Mouse (Mus musculus) lung, adult 18-20 months (tissue): ENCODE measurements around the gene Tia1.

Experiments
- DNase-seq, 2 experiments: peaks; one replicate each; pipeline ENCODE4 v3.0.0; 2022; ENCODE audit warnings: mixed read lengths in 2 of 2

Tia1 gene

DNA sequence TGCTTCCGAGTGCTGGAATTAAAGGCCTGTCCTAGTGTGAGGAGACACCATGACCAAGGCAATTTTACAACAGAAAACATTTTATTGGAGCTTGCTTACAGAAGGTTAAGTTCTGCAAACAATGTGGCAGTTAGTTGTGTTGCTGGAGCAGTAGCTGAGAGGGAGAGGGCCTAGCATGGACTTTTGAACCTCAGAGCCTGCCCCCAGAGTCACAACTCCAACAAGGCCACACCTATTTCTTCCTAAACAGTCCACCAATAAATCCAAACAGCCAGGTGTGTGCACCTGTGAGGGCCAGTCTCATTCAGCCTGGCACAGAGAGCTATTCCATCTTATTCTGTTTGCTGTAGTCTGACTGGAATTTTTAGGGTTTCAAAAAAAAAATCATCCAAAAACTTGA, 29.7 kb downstream of the Tia1 start:
- no peak for DNase-seq

DNA sequence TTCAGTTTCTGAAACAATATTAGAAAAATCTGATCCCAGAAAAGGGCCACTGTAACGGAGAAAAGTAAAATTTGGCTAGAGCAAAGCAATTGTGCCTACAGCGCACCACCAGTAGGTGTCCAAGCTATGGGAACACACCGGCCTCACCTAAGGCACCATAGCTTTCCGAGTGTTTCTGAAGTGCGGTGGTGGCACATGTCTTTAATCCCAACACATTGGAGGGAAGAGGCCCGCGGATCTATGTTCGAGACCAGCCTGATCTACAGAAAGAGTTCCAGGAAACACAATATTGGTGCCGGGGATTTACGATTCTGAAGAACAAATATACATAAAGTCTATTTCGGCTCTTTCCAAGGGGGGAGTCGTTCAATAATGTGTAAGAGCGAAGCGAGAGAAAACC, 33.7 kb downstream of the Tia1 start:
- DNase-seq = peak; percentile 63 to 64

DNA sequence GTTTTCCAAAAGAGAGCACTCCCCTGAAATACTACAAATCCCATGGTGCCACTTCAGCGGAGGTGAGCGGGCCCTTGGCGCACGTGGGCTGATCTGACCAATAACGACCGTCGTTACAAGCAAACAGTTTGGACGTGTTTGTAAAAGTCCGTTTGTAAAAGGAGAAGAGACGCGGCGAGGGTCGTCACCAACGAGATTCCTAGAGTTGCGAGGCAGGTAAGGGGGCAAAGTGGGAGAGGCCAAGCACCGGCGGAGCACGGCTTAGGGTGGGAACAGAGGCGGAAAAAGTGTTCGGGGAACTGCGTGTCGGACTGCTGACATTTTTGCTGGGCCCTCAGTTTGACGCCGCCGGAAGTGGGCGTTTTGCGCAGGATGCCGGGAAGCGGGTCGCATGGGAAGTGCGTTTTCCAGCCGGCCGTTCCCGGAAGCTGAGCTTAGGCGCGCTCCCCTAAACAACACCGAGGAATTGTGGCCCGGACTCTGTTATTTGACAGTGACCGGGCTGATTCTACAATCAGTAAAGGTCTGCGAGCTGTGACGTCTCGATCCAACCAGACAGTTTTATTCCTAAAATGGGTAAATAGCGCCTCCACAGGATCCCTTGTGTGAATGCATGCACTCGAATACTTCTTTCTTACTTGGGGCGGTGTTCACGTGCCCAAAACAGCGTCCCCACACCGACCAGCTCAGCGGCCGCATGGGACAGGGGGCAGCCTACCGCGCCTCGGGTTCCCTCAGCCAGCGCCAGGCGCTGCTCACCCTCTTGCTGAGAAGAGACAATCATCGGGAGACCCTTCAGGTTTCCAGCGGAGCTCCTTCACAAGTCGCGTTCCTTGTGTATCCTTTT, 34.5 kb downstream of the Tia1 start, which contains the start of gene C87436:
Gene C87436, plus strand, starts transcription at position 103 of the 847 bp plus-strand sequence.
- peak; percentile 94 to 95 for DNase-seq

DNA sequence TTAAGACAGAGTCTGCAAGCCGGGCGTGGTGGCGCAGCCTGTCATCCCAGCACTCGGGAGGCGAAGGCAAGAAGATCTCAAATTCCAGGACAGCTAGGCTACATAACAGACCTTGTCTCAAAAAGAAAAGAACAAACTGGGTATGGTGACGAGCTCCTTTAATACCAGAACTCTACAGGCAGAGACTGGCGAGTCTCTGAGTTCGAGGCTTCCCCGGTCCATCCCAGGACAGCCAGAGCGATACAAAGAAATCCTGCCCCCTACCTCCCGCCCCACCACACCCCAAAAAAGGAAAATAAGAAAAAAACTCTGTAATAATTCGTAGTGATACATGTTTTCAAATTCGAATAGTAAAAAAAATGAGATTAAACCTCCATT, 35.1 kb downstream of the Tia1 start:
- no peak for DNase-seq

DNA sequence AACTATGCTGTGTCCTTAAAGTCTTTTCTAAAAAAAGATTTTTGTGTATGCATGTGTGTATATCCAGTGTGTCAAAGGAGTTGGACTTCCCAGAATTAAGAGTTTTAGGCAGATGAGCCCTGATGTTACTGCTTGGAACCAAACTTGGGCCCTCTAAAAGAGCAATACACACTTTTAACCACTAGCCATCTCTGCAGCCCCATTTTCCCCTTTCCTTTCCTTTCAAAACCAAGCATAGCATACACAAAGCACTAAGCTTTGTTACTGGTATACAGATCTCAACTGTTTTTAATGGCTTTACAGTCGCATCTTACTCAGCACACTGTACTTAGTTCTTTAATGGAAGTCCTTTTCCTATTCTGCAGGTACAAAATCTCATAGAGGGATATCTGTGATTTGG, 35.5 kb downstream of the Tia1 start:
- DNase-seq = no peak

DNA sequence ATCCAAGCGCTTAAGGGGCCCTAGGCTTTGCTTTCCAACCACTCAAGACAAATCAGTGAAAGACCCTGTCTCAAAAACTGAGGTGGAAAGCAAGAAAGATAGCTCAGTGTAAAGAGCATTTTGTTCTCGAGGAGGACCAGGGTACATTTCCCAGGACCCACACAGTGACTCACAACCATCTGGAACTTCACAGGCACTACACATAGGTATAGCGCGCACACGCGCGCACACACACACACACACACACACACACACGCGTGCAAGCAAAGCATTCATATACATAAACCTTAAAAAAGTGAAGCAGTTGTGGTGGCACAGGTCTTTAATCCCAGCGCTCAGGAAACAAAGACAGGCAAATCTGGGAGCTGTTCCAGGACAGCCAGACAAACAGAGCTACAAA, 37.6 kb downstream of the Tia1 start:
- DNase-seq = no peak

DNA sequence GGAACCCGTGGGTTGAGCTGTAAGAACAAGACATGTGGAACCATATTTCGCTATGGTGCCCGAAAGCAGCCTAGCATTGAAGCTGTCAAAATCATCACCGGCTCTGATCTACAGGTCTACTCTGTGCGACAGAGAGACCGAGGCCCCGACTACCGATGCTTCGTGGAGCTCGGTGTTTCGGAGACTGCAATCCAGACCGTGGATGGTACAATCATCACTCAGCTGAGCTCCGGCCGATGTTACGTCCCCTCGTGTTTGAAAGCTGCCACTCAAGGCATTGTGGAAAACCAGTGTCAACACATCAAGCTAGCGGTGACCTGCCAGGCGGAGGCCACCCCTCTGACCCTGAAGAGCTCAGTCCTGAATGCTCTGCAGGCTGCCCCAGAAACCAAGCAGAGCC, 41.5 kb downstream of the Tia1 start:
- no peak for DNase-seq

DNA sequence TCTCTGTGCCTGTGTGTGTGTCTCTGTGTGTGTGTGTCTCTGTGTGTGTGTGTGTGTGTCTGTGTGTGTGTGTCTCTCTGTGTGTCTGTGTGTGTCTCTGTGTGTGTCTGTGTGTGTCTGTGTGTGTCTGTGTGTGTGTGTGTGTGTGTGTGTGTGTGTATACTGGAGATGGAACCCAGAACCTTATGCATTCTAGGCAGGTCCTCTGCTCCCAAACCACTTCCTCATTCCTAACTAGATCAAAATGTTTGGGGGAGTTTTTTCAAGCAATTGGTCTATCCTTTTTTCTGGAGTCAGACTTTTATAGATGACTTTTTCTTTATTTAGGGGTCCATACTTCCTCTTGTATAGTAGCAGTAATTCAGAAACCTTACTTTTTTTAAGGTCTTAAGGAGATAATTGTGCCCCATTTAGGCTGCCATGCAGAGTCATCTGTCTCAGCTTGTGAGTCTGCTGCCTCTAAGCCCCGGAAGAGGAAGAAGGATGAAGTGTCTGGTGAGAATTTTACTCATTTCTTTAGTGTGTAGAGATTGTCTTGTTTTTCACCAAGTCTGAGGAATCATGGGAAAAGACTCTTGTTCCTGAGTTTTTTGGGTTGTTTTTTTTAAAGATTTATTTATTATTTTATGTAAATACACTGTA, 43.0 kb downstream of the Tia1 start:
- DNase-seq = no peak

DNA sequence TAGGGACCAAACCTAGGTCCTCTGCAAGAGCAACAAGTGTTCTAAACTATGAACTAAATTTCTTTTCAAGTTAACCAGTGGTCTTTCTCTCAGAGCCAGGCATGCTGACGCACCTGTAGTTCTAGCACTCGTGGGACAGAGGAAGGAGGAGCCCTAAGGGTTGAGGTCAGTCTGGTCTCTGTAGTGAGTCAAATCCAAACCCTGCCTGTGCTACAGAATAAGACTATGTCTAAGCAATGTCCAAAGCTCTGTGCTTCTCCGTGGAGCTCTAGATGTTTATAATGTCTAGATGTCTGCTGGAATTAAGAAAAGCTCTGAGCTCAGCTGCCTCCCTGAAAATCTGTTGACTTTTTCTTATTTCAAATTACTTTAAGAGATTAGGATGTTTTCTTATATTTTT, 52.7 kb downstream of the Tia1 start:
- DNase-seq = no peak

DNA sequence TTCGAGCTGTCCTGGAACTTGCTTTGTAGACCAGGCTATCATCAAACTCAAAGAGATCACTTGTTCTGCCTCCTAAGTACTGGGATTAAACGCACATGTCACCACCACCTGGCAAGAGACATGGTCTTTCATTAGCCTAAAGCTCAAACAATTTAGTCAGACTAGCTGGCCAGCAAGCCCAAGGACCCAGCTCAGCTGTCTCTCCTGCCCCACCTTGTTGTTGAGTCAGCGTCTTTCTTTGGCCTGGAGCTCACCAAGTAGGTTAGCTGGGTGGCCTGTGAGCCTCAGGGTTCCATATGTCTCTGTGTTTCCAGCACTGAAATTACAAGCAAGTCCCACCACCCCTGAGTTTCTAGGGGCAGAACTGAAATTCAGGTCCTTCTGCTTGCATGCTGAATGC, 59.1 kb downstream of the Tia1 start:
- DNase-seq = no peak

DNA sequence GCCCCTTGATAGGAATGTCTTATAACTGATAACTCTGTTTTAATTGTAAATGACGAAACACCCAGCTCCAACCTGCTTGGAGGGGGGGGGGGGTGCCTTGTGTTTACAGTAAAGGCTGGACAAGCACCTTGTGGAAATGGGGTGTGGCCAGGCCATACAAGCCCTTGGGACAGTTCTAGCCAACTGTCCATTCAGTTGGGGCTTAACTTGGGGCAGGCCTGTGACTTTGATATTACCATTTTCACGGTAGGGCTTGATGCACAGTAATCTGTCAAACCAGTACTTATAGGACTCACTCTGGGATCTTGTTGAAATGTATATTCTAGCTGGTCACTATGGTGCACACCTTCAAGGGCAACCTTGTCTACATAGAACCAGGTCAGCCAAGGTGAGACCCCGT, 67.3 kb downstream of the Tia1 start:
- DNase-seq = no peak

DNA sequence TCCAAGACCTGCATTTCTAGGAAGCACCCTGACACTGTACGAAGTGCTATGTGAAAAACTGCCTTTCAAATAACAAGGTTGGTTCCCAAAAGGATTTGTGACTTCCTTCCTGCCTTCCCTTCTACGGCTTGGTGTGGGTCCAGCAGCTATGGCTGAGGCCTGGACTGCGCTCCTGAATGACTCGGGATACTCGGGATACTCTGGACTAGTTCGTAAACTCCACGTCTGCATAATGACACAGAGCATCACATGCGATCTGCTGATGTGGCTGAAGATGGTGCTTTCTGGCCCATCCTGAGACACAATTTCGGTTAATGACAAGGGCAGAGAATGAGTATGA, 67.7 kb downstream of the Tia1 start:
- no peak for DNase-seq

DNA sequence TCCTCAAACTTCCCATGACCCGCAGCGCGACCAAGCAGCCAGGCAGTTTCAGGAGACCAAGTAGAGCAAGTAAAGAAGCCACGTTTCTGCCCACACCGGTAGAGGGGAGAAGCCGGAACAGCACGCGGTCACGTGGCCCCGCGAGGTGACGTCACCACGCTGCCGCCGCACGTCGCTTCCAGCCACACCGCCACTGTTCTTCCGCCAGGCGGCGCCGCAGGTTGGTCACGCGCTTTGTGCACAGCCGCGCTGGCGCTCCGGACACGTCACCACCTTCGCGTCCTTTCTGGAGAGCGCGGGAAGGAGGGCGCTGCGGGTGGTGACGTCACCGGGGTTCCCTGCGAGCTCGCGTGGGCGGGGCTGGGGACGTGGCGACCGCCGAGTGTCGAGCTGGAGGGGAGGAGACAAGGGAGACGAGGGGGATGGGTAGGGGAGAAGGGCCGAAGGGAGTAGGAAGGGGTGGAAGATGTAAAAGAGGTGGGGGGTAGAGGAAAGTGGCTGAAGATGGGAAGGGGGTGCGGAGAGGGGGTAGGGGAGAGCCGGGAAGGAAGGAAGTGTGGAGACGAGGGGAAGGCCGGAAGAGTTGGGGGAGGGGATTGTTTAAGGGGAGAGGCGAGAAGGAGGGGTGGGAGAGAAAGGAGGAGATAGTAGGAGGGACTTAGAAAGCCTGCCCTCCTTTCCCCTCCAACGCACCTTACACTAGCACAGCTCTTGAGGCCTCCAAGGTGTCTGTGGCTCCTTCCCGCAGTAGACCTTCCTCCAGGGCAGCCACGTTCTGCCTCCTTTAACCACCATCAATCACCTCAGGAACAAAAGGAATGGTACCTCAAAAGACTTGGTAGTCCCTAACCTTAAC, 68.3 kb downstream of the Tia1 start:
- peak; percentile 99 for DNase-seq

DNA sequence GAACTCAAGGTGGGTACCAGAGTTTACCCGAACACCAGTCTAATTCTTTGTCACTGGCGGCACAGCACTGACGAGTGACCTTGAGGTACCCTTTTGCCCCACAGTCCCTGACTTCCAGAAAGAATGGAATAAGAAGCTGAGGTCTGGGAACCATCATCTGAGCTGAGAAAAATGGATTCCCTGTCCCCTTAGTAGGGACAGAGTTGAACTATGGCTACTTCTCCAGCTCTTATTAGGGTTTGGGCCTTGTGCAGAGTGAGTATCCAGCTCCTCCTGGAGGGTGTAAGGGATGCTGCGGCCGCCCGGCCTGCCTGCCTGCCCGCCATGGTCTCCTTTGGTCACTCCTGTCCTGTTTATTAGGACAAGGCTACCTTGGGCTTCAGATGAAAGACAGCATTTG, 69.1 kb downstream of the Tia1 start:
- DNase-seq = no peak

DNA sequence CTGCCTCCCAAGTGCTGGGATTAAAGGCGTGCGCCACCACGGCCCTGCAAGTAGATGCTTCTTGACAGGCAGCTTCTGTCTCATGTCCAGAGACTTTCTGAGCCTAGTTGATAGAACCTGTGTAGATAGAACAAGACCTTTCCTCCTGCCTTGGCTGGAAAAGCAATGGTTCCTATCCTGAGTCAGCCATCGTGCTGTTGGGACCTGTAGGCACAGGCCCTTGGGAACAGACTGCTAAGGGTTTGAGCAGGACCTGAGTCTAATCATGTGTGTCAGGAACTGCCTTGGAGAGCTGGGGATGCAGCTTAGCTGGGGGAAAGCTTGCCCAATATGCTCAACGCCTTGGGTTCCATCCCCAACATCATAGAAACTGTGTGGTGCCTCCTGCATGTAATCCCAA, 70.1 kb downstream of the Tia1 start:
- no peak for DNase-seq

DNA sequence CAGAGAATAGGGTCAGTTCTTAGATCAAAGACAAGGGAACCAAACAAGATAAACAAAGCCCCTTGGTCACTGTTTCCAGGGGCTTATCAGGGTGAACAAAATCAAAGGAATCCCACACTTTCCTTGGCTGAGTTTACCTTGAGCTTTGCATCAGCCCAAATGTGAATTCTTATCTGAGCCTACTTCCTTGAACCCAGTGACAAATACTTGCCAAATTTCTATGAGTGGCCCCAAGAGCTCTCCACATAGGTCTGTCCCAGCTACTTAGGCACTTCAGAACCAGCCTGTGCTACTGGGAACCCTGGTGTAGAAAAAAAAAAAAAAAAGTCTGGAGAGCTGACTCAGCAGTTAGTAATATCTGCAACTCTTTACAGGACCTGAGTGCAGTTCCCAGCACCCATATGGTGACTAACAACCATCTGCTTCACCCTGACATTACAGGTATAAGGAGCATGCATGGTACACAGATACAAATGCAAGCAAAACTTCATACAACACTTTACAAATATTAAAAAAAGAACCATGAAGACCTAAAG, 70.7 kb downstream of the Tia1 start:
- DNase-seq = peak in 1 of 2 experiments; percentile 52

DNA sequence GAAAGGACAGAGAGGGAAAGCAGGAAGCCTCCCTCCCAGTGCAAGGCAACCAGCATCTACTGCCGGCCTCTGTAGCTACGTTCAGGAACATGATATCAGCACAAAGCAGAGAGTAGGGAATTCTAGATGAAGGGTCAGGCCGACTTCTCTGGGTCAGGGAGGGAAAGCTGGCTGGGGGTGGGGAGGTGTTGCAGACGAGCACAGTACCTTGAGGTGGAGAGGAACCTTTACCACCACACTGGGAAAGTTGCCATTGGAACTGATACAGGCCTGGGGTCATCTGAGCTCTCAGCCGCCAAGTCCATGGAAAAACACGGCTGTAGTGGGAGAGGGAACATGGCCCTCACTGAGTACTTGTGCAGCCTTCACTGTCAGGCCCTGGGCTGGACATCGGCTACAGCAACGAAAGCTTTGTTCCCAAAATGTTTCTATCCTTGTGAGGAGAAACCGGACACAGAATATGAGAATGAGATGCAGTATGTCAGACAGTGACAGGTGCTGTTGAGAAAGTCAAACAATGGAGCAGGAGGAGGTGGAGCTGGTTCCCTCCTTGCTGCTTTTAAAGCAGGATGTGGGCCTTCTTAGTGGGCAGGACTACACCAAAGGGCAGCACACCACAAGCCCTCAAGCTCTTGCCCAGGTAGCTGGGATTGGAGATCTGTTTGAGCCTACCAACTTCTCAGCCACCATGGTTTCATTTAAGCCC, 71.6 kb downstream of the Tia1 start:
- DNase-seq = no peak

DNA sequence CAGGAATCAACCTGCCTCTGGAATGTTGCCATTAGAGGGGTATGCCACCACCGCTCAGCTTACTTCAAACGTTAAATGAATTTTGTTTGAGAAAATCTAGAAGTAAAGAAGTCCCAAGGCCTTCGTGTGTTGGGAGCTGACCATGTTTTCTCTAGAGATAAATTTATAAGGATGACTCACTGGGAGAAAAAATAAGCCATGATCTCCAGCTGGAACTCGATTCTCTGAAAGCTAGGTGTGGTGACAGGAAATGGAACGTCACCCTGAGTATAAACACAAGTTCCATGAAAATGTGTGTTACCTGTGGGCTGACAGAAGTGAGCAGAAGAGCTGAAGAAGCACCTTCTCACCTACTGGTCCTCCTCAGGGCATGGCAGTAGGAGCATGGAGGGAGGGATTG, 72.9 kb downstream of the Tia1 start:
- DNase-seq = no peak

DNA sequence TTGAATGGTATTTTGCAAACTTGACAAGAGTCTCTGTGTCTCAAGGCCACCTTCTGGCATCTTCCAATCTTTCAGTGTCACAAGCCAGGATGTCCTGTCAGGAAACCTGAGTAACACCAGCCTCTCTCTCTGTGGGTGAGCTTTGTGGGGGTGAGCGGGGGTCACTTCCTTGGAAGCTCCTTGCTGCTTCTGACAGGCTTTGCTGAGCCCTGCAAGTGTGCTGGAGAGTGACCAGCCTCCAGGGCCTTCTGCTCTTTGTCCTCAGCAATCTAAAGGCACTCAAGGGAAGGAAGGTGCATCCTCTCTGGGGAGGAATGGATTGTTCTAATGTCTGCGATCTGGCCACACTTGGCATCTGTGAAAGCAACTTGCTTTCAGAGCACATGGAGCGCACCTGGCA, 75.3 kb downstream of the Tia1 start:
- DNase-seq = no peak

DNA sequence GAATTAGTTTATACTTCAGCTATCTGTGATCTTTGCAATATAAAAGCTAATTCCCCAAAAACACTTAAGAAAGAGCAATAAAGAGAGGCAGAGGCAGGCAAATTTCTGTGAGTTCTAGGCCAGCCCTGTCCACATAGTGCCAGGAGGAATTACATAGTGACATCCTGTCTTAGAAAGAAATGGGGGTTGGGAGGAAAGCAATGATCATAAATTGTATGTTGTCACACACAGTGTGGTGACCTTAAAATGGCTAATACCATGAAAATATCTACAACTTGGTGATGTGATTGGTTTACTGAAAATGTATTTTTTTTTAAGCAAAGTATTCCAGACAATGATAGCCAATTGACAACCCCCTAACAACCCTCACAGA, 75.8 kb downstream of the Tia1 start:
- DNase-seq = no peak

DNA sequence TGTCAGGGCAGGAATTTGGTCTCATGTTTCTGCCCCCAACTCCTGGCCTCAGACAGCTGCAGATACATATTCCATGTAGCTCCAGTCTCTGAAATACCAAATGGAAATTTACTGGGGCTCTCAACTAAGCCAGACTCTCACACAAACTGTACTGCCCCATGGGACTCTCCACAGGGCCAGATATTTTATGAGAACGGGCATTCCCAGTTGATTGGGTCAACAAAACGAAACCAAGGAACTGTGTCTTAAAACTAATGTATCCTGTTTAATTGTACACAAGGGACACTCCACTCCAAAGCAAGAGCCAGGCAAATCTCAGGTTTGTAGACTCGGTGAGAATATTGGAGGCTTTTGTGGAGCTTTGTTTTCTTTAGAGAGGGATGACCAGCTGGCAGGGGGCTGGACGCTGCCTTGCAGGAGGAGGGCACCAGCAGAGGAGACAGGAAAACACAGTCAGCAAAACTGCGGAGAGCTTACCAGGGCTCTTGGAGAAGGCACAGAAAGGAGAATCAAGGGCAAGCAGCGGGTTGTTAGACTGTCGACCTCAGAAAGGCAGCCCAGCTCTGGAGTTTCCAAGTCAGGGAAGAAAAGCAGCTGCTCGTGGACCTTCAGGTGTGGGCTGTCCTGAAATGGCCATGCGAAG, 76.3 kb downstream of the Tia1 start:
- peak; percentile 43 to 45 for DNase-seq

DNA sequence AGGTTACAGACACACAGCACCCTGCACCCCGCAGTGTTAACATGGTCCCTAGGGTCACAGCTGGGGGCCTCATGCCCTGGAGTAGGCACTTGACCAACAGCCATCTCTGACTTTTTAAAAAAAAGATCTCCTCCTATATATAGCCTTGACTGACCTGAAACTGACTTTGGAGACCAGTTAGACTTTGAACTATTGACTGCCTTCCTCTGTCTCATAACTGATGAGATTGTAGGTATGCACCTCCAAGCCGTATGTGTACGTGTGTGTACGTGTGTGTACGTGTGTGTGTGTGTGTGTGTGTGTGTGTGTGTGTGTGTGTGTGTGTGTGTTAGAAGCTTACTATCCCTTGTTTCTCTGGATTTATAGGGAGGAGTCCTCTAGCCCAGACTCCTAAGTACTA, 77.9 kb downstream of the Tia1 start:
- DNase-seq = no peak
